Mouse (Mus musculus) megakaryocyte, adult 5-6 weeks (primary cell): ENCODE results near the gene Cyth2. TPM values are rescaled to one million over a fixed set of nuclear protein-coding genes. Genes with fewer than 3 reads are reported as not detected.

ENCODE experiments used
- ATAC-seq: 2 replicates; pipeline ENCODE4 v1.8.0; 2016; ENCODE audit warnings: mild to moderate bottlenecking, inconsistent platforms; ENCODE audit not compliant: poor library complexity, severe bottlenecking
- total RNA-seq, 2 experiments: library from RNA; stranded (forward) in 1 of 2; stranded (reverse) in 1 of 2; fragments of 153-499, 151-499 nt in 1 of 2; fragments of 221-1000, 200-1000 nt in 1 of 2; gene quantifications; 2 replicates each; pipeline versions ENCODE4 v1.2.3 to v1.2.4; 2015 to 2017

The Cyth2 gene
- total RNA-seq, 2 experiments from 2014 or later: 28.1 to 41.4 TPM

DNA sequence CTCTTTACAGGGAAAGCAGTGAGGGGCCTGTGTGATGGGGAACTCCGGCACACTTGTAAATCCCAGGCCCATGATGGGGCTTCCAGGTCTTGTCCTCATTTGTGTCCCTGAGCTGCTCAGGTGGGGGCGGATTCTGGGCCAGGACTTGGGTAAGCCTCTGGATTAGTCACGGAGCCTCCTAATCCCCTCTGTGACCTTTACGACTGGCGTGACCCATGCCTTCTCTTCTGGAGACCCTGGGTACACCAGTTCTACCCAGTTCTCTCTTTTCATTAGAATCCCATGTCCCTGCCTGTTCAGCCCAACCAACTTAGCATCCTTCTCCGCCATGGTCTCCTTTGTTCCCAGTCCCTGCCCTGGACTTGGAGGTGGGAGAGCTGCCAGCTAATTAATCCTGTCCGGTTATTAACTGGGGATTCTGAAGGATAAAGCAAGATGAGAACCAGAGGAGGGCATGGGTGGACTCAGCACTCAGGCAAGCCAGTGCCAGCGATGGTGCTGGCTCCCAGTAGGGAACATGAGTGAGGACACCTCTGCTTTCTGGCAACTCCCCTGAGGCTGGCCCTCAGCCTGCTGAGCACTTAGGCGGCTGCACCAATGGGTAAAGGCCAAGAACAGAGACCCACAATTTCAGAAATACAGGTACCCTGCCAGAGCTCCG lies 1.1 kb upstream of the Cyth2 start:
- no peak for ATAC-seq

DNA sequence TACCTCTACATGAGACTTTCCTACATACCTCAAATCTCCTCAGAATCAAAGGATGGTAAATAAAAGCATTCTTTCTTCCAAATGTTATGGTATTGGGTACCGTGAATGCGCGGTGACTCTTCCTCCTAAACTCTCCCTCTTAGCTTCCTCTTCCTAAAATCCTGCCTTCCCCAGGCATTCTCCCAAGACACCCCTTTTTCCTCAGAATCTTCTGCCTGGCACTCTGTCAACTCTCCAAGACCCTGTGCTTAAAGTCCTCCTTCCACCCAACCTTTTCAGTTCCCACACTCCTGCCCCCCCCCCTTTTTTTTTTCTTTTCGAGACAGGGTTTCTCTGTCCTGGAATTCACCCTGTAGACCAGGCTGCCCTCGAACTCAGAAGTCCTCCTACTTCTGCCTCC lies 460 bp upstream of the Cyth2 start:
- ATAC-seq: no peak

DNA sequence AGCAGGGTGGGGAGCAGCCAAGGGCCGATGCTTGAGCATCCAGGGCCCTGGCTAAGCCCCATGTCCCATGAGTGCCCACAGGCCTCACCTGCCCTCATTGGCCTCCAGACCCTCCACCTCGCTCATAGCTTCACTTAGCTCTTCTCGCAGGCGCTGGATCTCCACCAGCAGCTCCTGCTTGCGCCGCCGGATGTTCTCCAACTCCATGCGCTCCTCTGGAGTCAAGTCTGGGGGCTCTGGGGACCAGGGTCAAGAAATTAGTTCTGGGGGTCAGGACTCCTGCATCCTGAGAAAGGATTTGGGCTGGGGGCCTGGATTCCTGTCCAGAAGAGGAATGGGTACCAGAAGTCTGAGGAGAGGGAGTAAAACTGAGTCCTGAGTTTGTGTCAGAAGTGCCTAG lies 1.5 kb downstream of the Cyth2 start:
- no peak for ATAC-seq

DNA sequence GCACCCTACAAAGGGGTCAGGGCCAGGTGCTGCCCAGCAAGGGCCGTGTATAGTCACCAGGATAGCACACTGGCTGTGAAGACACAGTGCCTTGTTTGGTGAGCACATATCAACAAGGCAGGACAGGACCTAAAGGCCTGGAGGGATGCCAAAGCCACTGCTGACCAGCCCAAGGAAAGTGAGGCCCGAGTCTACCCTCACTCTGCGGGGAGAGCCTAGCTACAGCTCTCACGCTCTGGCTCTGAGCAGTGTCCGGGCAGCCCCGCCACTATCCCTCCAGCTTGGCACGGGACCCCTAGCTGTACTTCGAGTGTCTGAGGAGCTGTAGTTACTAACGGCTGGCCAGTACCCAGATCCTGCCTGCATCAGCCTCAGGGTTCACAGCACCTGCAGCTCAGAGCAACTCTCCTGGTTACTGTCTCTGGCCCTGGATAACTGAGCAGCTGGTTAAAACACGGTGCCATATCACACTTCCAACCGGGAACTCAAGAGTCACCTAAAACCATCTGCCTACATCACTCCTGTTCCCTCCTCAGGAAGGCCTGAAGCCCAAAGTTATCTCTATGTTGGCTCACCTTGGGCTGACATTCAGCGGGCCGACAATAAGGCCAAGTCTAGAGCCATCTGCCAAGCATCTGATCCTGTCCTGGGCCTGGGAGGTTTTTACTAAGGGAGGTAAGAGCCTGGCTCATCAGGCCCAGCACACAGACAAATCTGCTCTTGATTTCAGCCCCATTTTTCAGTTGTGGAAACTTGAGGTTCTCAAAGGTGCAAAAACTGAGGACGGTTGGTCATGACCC lies 4.9 kb downstream of the Cyth2 start:
- no peak for ATAC-seq

DNA sequence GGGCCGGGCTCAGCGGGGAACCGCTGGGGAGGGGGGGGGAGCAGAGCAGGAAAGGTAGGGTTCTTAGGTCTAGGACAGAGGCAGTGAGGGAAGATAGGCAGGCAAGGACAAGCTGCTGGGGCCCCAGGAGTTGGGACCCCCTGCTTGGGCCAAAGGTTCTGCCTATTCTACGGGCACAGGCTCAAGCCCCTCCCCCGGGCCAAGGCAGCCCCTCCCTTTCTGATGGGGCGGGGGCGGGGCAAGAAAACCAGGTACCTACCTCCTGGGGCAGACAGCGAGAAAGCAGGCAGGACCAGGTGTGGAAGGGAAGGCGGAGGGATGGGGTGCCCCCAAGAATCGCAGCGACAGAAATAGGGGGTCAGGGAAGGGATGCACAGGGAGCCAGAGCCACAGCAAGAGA lies 5.9 kb downstream of the Cyth2 start:
- ATAC-seq: no peak

DNA sequence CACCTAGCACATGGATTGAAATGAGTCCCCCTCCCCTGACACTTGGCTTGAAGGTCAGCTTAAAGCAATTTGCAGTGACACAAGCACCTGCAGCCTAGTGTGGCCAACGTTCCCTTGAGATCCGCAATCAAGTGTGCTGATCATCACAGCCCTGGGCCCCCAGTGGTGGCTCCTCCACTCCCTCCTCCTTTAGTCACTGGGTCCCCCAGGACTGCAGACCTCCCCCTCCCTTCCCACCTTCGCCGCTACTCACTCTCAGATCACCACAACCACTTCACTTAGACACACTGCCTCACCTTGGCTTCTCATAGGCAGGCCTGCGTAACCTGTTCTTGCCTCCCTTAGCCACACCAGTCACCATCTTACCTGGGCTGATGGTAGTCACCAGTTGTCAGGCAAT lies 8.4 kb downstream of the Cyth2 start:
- ATAC-seq: no peak

DNA sequence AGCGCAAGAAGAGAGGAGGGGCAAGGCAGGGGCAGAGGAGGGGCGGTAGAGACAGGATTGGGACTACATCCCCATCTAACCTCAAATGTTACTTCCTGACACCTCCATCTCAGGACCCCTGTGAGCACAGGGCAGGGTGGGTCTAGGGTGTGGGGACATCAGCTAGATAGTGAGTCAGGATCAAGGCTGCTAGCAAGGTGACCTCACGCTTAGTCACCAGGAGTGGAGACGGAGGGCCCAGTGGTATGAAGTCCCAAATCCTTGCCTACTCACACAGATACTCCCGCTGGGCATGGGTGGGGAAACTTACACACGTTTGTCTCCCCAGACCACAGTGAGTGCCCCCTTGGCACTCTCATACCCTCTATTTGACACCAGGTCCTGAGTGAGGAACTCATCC lies 11.8 kb downstream of the Cyth2 start:
- ATAC-seq: no peak

DNA sequence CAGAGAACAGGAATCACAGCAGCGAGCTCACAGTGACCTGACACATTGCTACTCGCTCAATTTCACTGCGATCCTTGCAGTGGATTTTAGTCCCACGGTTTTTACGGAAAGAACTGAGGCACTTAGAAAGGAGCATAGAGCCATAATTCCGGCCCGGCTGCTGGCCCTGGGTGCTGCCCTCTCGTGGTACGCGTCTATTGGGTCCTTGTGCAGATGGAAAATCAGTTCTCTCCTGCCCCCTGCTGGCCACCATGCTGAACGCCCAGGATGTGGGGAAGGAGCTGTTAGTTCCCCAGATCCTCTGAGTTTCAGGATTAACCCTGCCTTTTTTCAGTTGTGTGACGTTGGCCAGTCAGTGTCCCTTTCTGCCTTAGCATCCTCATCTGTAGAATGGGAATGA lies 13.0 kb downstream of the Cyth2 start:
- peak; percentile 94 for ATAC-seq

DNA sequence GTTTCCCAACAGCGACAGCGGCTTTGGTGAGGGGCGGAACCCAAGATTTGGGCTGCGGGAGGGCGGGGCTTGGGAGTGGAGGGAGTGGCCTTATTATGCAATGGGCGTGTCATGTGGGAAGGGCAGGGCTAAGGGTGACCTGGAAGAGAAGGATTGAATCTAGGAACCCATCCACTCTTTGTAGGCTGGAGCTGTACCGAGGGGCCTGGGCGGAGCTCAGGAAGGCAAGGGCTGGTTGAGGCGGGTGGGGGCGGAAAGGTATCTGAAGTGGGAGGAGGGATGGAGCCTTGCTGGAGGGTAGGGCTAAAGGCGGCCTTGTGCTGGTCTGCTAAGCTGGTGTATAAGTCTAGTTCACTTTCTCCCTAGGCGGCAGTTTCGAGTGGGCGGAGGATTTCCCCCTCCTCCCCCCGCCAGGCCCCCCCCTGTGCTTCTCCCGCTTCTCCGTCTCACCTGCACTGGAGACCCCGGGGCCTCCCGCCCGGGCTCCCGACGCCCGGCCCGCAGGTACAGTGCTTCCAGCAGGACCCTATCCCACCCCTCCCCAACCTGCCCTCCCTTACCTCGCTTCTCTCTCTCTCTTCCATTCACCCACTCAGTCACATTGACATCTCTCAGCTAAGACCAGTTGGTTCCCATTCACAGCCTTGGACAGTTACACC lies 13.7 kb downstream of the Cyth2 start:
- ATAC-seq: peak; percentile 66

DNA sequence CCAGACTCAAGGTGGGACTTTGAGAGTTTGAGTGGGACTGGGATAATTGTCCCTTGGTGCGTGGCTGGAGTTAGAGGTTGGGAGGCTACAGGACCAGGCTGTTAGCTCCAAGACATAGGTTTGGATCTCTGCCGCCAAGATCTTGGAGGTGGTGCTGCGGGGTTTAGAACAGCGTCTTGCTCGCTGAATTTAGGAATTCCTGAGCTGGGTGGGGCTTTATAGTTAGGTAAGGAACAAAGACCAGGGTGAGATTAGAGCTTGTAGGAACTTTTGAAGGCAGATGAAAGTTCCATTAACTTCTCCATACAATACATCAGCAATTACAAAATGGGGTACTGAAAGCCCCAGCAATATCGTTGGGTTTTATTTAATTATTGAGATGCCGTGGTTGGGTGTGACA lies 14.4 kb downstream of the Cyth2 start:
- ATAC-seq: no peak

DNA sequence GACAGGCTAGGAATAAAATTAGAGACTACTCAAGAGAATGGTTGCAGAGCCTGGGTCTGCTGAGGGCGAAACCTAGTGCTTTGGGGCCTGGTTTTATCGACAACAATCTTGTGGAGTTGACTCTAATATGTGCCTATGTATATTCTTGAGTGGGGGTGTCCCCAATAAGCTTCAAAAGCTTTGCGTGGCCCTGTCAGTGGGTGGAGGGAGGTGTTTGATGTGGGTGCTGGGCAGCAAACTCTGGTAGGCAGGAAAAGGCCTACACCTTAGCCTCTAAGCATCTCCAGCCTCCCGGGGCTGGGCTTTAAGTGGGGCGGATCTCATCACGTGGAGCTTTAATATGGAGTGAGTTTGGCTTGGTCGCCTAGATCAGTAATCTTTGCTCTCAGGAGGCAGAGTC lies 15.4 kb downstream of the Cyth2 start:
- no peak for ATAC-seq

DNA sequence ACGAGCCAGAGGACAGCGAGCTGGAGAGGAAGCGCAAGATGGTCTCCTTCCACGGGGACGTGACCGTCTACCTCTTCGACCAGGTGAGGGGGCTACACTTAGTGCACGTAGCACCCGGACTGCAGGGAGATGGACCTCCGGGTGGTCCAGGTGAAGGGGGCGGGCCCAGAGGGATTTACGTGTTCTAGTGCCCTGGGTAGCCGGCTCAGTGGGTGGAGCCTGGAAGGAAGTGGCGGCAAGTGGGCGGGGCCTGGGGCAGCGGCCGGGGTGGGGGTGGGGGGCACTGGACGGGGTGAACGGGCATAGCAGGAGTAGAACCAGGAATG lies 15.9 kb downstream of the Cyth2 start:
- no peak for ATAC-seq

DNA sequence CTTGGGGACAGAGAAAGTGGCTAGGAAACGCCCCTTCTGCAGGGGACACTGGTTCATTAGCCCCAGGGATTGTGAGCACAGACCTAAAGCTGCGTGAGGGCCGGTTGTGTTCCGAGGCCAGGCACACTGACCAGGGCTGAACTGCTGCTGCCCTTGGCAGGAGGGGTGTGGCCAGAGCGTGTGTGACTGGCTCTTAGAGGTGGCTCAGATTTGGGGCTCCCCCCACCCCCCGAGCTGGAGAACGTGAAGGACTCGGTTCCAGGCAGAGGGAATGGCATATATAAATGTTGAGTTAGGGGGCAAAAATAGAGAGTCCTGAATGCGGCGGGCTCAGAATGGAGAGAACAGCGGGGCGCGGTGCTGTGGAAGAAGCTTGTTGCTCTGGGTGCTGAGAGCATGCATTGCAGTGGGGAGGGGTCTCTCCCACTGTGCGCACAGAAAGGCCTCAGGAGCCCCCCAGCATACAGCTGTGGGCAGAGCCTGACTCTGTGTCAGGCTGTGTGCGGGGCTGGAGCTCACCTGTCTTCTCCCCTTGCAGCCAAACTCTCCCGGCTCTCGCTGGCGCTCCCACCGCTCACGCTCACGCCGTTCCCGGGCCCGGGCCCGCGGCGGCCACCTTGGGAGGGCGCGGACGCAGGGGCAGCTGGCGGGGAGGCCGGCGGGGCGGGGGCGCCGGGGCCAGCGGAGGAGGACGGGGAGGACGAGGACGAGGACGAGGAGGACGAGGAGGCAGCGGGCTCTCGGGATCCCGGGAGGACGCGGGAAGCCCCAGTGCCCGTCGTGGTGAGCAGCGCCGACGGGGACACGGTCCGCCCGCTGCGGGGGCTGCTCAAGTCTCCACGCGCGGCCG lies 16.5 kb downstream of the Cyth2 start:
- ATAC-seq: no peak

DNA sequence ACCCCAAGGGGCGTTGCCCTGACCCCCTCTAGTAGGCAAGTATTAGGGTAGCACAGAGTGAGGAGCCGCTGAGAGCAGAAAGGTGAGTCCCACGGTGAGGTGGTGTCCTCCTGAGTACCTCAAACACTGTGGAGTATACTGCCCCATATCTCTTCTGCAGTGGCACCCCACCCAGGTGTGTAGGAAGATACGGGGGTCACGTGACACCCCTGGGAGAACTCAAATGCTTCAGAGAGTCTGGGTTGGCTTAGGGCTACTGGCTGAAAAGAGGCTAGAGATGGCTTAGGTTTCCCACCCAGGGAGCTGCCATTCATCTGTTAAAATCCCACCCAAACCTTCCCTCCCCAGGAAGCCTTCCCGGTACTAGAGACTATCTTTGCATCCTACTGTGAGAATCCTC lies 17.4 kb downstream of the Cyth2 start:
- ATAC-seq: no peak

DNA sequence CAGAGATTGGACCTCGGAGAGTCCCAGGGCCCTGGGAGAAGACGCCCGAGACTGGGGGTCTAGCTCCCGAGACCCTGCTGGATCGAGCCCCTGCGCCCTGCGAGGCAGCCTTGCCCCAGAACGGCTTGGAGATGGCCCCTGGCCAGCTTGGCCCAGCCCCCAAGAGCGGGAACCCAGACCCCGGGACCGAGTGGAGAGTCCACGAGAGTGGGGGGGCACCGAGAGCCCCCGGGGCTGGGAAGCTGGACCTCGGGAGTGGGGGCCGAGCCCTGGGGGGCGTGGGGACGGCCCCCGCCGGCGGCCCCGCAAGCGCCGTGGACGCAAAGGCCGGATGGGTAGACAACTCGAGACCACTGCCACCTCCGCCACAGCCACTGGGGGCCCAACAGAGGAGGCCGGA lies 19.4 kb downstream of the Cyth2 start:
- ATAC-seq: no peak

DNA sequence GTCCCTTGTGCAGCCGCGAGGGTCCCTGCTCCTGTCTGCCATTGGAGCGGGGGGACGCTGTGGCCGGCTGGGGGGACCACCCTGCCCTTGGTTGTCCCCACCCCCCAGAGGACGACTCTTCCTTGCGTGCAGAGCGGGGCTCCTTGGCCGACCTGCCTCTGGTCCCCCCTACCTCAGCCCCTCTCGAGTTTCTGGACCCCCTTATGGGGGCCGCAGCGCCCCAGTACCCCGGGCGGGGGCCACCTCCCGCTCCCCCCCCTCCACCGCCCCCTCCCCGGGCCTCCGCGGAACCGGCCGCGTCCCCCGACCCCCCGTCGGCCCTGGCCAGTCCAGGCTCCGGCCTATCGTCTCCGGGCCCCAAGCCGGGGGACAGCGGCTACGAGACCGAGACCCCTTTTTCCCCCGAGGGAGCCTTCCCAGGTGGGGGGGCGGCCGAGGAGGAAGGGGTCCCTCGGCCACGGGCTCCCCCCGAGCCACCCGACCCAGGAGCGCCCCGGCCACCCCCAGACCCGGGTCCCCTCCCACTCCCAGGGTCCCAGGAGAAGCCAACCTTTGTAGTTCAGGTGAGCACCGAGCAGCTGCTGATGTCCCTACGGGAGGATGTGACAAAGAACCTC lies 20.3 kb downstream of the Cyth2 start:
- ATAC-seq: no peak

DNA sequence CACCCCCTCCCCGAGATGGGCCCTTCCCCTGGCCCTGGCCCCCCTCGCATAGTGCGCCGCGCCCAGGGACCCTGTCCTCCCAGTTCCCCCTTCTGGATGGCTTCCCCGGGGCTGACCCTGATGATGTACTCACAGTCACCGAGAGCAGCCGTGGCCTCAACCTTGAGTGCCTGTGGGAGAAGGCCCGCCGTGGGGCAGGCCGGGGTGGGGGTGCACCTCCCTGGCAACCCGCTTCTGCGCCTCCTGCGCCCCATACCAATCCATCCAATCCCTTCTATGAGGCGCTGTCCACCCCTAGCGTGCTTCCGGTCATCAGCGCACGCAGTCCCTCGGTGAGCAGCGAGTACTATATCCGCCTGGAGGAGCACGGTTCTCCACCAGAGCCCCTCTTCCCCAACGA lies 21.1 kb downstream of the Cyth2 start:
- ATAC-seq: no peak

DNA sequence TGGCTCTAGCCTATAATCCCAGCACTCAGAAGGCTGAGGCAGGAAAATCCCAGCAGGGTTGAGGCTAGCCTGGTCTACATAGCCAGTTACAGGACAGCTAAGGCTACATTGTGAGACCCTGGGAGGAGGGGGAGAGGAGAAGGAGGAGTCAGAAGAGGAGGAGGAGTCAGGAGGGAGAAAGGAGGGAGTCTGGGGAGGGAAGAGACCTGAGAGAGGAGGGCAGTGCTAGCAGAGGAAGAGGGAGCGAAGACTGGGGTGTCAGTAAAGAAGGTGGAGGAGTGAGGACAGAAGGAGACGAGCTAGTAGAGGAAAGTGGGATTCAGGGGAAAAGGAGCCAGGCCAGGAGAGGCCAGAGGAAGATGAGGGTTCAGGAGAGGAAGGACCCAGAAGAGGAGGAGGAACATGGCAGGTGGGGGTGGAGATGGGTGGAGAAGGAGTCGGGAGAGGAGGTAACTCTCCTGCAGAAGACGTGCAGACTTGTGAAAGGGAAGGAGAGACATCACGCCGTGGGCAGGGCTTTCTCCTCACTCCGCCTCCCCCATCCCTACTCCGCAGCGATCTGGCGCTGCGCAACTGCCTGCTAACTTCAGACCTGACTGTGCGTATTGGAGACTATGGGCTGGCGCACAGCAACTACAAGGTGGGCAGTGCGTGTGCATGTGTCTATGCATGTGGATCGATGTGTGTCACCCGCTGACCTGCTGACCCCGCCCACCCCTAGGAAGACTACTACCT lies 22.5 kb downstream of the Cyth2 start:
- no peak for ATAC-seq

DNA sequence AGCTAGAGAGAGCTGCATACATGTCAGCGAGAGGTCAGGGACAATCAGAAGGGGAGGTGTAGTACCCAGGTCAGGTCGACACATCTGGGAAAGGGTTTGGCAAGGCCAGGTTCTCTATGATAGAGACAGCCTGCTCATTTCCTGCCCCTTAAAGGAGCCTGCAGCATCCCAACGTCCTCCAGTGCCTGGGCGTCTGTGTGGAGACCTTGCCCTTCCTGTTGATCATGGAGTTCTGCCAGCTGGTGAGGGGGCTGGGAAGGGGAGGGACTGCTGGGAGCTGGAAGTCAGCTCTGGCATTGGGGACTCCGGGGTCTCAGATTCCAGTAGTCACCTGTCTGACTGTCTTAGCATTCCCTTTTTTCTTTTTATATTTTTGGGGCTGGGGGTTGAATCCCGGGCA lies 23.7 kb downstream of the Cyth2 start:
- ATAC-seq: no peak

DNA sequence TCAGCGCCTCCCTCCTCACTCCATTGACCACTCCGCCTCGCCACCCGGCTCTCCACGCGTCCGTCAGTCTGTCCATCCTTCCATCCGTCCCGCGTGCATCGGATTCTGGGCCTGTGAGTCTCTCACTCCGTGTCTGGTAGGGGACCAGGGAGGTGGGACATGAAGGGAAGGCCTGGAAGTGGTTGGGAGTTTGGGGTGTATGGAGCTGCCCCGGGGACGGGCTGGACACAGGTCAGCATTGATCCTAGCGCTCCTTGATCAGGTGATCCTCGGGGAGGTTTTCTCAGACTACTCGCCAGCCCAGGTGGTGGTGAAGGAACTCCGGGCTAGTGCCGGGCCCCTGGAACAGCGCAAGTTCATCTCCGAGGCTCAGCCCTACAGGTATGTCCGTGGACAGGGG lies 26.7 kb downstream of the Cyth2 start:
- ATAC-seq: no peak
